Mouse (Mus musculus): ENCODE data around the gene Phldb2.

The Phldb2 gene

DNA sequence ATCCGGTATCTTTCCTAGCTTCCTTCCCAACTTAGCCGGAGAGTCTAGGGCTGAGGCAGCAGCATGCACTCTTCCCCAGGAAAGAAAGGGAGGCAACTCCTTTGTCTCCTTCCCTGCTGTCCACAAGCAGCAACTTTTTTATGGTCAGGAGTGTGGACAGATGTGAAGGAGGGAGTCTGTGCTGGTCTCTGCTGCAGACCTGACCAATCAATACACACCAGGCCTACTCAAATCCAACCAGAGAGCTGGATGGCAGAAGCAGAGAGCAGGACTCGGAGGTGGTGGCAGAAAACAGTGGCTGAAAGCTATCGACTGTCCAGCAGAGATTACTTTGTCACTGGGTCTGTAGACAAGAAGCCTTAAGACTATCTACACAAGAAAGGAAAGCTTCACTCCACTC, at the start of gene Phldb2:
Phldb2 (minus strand) TSS at position 205 of the 400 bp plus-strand sequence.
- peak; percentile 64 for DNase-seq

DNA sequence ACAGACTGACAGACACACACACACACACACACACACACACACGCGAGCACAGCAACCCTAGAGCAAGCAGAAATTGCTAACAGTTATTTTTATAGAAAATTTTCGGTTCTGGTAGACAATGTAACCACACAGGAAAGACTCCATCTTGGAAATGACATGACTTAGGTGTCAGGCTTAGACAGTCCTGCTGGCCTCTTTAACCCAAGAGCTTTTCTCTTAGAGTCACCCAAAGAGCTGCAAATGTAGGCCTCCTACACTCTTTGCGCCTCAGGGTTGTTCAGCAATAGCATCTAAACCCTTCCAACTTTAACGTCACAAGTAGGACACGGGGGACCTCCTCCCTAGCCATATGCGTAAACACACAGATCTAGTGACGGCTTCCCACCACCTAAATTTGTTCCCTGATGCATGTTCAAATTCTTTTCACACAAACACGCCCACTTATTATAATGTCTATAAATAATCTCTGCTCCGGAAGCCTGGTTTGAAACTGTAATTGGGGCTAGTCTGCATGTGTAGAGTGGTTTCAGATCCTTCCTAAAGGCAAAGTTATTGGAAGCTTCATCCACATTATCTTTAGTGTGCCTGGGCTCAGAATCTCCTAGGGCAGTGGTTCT, 48.3 kb upstream of the Phldb2 start:
- DNase-seq = no peak

DNA sequence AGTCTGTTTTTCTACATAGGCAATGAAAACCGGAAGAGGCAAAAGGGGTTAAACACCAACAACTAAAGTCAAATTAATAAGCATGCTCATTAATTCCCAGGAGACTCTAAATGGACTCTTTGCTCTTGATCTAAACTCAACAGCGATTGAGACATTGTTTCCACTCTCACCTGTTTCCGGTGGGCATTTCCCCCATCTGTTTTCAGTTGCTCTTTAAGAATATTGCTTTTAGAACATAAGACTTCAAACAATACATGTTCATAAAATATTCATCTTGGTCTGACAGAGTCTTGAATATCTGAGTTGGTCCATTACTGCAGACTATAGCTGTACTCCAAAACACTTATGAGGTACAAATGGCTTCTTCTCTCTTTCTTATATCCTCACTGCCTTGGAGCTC, 47.6 kb upstream of the Phldb2 start:
- DNase-seq = no peak

DNA sequence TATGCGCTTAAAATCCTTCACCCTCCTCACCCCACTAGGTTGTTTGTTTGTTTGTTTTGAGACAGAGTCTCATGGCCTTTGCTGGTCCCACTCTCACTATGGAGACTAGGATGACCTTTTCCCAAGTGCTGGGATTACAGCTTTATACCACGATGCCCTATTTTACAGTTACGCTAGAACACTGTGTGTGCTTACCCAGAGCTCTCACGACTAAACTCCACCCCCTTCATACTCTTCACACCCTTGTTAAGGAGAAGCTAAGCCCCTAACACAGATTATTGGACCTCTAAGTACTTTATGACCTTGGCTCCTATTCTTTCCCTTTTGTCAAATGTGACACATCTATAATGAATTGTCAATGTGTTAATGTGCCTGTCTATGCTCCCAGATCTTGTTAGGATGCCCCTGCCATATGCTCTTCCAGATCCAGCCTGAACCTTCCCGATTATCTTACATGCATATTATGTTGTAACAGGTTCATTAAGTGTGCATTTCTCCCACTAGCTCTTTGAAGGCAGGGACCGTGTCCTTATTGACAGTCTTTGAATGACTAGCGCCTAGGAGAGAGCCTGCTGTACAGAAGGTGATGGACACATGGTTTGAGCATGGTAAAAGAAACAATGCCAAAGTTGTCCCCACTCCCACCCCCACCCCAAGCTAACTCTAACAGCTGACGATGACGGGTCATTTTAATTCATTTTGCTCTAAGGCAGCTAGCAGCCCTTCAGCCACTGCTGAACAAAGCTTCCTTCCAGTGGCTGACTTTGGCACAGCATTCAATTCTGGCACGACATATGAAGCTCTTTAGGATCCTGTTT, 46.2 kb upstream of the Phldb2 start:
- no peak for DNase-seq

DNA sequence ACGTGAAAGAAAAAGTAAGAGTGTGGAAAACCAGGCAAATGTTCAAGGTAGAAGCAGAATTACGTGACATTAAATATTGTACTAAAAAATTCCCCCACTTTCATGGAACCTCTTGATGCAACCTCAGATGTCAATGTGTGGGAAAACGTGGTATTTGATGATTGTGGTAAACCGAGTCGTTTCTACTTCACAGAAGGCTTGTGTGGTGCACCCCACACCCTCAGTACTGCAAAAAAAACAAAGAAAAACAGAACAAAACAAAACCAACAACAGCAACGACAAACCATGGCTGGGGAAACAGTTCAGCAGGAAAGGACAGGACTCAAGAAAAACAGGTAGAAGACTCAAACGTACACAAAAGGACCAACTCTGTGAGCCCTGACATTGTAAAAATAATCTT, 44.8 kb upstream of the Phldb2 start:
- no peak for DNase-seq

DNA sequence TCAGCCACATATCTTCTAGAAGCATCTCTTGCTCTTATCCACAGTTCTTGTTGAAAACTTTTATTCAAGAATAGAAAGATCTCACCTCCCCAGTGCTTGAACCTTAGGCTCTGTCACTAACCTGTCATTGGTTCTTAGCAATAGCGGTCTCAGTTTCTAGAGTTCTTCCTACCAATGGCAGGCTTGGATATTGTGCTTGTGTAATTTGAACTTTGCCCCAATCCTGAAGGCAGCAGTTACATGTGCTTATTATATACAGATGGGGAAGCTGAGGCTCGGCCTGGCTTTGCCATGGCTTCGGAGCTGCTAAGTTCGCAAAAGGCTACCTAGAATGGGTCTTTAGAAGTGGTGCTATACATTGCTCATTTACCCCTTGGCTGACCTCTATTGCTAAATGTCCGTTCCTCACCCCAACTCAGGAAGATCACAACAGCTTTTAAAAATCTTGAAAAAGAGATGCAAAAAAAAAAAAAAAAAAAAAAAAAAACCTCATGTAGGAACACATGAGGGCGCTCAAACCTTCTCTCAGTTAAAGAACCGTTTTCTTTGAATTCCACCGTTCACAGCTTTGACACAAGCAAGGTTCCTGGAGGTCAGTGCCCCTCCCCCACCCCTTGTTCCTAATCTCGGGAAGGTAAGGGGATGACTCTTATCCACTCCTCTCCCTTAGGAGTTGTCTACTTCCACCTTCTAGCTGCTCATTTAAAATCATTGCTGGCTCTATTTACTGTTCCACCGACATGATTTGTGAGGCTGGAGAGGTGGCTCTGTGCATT, 37.7 kb upstream of the Phldb2 start:
- no peak for DNase-seq

DNA sequence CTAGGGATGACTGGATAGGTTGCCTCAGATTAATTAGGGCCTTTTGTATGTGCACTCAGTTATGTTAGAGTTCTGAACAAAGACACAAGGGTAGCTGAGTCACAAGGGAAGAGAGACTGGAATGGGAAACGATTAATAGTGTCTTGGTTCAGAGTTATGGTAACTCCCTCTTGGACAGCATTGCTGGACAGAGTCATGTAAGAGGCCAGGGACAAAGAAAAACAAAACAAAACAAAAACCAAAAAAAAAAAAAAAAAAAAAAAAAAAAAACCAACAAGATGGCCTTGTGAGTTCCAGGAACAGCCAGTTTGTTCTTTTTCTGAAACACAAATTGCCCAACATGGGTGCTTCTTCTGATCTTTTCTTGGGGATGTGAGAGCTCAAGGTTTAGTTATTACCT, 32.8 kb upstream of the Phldb2 start:
- no peak for DNase-seq

DNA sequence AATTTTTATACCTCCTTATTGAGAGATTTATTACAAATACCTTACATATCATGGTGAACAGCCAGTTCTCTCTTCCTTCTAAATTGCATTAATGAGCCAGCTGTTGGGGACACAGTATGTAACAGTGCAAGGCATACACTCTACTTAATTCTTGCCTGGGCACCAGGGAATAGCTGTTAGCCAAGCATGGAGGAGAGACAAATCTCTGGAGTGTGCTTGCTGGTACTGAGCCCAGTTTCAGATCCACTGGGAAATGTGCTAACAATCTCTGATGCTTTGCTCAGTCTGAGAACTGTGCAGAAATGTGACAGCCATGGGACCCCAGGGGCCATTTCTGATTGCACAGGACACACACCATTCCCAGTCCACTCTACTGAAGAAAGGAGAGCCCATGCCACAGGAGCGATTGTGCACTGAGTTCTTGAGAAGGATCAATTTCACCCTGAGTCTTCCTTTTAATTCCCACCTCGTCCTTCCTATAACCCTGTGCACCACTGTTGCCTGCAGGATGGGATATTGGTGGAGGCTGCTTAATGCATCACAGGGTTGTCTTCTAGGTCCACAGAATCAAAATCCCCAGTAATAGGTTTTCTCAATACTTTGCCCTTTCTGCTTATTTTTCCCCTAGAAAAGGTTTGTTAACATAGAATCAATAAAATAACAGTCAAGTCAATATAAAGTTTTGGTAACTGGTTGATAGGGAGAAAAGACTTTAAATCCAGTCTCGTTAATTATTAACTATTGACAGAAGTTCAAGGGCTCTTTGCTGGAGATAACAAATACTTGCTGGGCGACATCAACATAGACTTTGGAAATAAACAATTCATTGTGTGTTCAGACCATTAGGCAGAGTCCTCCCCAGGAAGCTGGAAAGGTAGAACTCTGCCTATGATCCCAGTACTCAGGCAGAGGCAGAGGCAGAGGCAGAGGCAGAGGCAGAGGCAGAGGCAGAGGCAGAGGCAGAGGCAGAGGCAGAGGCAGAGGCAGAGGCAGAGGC, 31.5 kb upstream of the Phldb2 start:
- DNase-seq = no peak

DNA sequence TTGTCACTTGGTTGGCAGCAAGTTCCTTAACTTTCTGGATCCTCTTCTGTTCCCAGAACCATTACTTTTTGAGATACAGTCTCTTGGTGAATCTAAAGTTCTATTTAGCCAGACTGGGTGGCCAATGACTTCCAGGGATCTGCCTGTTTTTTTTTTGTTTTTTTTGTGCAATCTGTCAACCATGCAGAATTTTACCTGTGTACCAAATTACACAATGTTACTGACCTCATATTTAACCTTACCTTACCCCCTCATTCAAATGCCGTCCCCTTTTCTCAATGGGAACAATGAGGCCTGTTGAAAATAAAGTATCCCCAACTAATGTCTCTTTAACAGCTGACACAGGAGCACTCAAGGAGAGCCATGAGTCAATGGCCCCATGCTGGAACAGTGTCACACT, 22.9 kb upstream of the Phldb2 start:
- DNase-seq = no peak

DNA sequence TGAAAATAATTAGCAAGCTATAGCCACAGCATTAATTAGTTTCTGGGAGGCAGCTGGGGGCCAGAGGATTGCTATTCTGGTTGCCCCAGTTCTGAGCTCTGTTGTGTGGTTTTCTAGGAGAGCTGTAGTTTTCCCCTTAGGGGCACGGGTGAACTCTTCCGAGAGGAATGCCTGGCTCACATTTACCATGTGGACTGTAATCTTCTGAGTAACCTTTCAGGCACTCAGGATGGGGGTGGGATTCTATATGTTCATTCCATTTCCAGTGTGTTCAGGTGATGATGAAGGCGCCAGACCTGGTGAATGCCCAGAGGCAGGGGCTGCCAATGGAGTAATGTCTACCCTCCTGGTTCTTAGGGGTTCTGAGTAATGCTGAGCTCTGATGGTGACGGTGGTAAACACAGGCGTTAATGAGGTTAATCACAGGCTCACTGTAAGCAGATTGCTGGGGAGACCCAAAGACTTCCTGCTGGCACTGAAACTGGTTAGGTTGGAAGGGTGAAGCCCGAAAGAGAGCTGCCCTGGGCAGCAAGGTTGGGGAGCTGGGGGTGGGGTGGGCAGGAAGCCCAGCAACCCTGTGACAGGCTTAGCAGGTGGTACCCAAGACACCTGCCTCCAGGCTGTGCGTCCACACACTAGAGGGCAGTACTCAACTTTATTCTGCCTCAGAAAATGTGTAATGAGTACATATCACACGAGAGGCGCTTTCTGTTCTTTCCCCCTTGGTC, 20.7 kb upstream of the Phldb2 start:
- DNase-seq = peak; percentile 45

DNA sequence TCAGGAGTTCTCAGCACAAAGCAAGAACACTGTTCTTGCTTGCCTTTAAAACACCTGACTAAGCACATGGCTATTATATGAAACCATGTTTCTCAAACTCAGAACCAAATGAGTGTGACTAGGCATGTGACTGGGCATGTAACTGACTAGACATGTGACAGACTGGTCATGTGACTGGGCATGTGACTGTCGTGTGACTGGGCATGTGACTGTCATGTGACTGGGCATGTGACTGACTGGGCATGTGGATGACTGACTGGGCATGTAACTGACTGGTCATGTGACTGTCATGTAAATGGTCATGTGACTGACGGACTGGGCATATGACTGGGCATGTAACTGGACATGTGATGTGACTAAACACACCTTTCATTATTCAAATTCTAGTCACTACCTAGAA, 16.8 kb upstream of the Phldb2 start:
- DNase-seq = no peak

DNA sequence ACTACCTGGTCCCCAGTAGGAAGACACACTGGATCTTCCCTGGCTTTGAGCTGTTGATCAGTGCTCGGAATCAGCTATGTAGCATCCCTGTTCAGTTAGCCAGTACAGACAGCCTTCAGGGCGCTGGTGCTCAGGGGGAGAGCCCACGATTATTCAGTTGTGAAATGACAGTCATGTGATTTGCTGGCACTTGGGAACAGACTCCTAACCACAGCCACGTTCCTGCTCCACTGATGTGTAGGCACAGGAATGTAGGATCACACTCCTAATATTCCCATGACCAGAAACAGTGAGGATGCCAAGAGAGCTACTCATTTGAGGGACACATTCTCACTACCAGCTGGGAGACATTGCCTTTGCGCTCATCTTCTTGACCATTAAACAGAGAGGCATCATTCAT, 15.3 kb upstream of the Phldb2 start:
- no peak for DNase-seq

DNA sequence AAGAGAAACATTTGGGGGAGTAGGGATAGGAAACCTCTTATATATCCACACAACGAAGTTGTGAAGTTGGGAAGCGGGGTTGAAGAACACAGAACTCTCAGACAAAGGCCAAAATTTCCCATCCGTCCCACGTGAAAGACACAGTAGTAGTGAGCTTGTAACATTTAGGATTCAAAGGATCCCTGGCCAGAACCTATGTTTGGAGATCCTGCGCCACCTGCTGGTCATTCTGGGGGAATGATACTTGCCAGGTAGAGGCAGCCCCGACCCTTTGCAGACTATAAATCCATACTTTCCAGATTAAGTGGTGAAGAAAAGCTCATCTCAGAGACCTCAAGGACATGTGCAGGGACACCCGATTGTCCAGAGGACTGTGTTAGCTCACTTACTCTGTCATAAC, 14.1 kb upstream of the Phldb2 start:
- peak; percentile 90 for DNase-seq

DNA sequence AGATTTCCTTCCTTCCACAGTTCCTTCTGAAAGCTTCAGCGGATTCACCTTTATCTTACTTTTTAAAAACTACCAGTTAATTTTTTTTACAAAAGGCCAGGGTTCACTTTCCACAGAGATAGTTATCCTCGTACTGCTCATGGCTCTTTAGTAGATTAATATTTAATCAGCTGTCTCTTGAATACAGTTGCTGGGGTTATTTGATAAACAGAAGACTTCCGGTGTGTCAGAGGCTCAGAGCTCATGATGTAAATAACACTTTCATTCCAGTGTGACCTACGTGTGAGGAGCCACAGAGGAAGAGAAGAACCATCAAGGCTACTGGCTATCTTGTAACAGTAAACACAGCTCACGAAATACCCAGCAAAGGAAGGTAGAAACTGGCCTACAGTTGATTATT, 13.2 kb upstream of the Phldb2 start:
- DNase-seq = peak; percentile 84

DNA sequence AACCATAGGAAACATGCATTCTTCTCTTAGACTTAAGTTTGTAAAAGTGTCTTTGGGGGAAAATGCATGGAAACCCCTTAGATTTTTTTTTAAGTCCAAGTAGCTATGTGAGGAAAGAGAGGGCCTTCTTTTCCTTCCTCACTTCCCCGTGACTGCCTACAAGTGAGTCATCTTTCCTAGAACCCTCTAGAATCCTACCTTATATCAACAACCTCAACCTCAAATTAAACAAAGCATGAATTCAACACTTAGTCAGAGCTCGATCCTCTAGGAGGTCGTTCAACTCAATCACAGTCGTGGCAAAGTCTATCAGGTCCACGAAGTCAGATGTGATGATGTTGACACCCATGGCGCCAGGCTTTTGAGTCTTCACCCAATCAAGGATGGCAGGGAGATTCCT, 11.4 kb upstream of the Phldb2 start:
- DNase-seq = no peak

DNA sequence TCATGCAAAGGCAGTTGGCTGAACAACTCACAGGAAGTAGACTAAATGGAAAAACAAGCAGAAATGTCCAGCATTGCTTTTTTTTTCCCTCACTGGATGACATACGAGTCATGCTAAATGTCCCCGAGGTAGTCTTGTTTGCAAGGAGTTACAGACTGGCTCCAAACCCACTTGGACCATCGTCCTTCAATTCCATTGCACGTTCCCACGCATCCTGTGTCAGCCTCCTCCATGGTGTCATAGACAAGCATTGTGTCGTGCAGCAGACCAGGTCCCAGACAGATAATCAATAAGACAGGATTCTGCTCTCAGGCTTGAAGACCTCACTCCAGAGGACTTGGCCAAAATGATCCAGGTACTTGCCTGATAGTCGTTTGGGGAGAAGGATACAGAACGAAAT, 10.4 kb upstream of the Phldb2 start:
- no peak for DNase-seq

DNA sequence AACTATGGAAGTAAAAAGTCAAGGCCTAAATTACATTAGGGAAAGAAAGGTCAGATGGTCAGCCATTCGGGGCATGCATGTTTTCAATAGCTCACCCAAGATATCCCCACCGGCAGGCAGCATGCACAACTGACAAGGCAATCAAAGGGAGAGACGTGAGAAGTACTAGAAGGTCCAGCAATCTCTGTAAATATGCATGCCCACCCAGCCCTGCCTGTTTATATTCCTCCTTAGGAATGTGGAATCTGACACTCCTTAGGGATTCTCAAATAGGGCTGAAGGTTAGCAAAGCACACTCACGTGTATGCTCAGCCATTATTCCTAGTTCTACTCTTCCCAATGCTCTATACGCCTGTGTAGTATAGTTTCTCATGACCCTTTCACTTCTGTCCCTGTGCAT, 9.7 kb upstream of the Phldb2 start:
- DNase-seq = no peak

DNA sequence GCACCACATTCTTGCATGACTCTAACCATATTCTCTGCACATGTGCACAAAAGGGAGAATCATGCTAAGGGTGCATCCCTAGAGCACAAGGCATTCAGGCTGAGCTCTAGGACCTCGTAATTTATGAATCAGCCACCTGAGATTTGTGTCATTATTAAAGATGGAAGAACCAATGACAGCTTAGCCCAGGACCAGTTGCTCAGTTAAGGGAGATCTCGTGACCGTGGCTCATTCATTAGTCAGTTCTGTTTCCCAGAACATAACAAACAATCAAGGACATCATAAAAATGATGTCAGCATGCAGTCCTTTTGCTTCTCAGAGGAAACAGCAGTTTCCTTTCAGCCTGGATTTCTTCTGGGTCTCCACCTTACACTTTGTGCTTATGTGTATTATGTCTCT, 7.6 kb upstream of the Phldb2 start:
- DNase-seq = no peak

DNA sequence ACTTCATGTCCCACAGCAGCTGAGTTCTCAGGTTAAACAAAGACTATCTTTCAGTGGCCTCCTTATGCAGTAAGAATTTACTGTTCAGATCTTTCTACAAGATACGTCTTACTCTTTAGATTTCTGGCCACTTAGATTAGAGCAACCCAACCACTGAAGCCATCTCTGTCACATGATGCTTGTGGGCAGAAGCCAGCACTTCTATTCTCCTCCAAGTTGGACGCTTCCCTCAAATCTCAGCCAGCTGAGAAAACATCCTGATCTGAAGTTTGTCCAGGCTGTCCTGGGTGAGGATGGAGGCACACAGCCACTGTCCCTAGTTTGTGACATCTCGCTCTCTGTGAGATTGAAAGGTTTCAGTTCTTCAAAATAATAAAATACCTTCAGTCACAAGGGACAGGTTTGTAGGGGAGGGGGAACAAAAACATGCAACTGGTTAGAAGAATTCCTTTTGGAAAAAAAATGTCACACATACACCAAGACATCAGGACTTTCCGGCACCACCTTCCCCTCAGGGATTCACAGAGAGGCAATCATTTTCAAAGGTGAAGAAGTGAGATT, 3.1 kb upstream of the Phldb2 start:
- no peak for DNase-seq

DNA sequence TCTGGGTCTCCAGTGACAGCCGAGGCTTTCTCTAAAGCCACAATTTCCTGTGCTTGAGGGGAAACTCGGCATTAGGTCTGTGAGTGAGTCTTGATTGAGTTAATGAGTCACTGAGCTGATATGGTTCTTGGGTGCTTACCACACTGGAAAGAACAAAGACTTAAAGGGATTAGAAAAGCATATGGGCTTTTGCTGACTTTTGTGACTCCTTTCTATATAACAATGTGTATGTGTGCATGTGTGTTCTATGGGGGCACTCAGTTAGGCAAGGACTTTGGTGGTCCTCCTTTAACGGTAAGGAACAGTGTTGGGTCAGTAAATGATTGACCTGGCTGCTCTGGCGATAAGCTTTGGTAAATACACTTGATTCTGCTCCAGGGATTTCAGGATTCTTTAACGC, 897 bp downstream of the Phldb2 start:
- peak; percentile 82 for DNase-seq

DNA sequence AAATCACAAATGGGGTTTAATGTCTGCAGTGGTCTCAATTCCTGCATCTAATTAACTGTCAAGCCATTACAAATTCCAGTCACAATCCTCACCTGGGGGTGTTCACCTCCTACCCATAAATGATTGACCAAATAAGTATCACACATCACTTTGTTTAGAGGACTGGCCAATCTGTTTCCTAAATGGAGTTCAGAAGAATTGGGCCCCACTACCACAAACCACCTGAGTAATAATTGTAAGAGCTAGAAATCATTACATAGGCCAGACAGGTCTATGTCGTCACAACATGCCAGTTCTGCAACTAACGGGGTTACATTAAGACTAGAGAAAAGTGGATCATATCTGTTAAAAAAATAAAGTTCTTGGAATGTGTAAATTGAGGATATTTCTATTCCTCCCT, 1.4 kb downstream of the Phldb2 start:
- peak; percentile 84 for DNase-seq

DNA sequence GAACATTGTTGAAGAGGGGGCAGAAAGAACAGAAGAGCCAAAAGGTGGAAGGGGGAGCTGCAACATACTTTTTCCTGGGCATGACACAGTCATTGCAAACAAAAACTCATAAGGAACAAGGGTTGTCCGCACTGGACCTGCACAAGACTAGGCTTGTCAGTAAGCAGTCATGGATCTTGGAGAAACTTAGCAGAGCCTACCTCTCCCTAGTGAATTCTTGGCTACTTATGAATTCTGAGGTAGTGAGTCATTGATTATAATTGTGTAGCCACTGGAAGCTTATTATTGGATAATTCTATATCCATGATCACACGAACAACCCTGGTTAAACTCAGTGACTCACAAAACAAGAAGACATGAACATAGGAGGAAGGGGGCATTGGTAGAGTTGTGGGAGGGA, 7.1 kb downstream of the Phldb2 start:
- peak; percentile 52 for DNase-seq

Data from kidney, adult 9 months (tissue).